Mouse (Mus musculus): Measurements from ENCODE around the gene Fibcd1. TPM values are rescaled to one million over a fixed set of nuclear protein-coding genes. Genes with fewer than 3 reads are reported as not detected.

Fibcd1 gene
- polyA plus RNA-seq, 1 experiment, result 0.13 TPM

DNA sequence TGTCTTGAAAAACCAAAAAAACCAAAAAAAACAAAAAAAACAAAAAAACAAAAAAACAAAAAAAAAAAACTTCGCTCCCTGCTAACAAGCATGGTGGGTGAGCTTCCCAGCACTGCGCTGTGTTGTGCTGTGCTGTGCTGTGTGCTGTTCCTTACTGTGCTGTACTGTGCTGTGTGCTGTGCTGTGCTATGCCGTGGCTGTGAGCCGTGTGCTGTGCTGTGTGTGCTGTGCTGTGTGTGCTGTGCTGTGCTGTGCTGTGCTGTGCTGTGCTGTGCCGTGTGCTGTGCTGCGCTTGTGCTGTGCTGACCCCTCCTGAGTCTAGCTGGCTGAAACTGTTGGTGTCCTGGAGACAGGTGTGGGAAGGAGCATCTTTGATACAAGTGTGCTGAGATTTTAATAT lies 78.7 kb downstream of the Fibcd1 start:
- H3K27me3 ChIP-seq (ENCODE audit: control insufficient read depth, insufficient read depth, insufficient read length), result no peaks in the 10 kb centered on the region
- TF ChIP-seq REST (IDR thresholded peaks at IDR 0.05; ENCODE audit: insufficient read depth, insufficient read length) (no peak), POLR2A (IDR thresholded peaks at IDR 0.05; ENCODE audit: insufficient read length, low read depth) (peak; percentile 40)
- no peak overlapping the region for H3K4me2 ChIP-seq (ENCODE audit: low read depth)
- H3K79me2 ChIP-seq (ENCODE audit: control insufficient read depth, insufficient read depth), result peaks cover 99% of the 10 kb centered on the region
- H3ac ChIP-seq (ENCODE audit: control insufficient read depth, insufficient read length), result no peak overlapping the region
- no peak overlapping the region for H3K4me3 ChIP-seq
- no peaks in the 10 kb centered on the region for H3K36me3 ChIP-seq (ENCODE audit: control insufficient read depth, insufficient read depth)

Other genes with a start within 250 kb of the Fibcd1 start
- not detected for gene Prdm12, start 206.0 kb downstream of the Fibcd1 start, polyA plus RNA-seq (2012; fragmentation: generic; extraction: Trizol)
- 25.4 TPM for gene Exosc2, start 175.3 kb downstream of the Fibcd1 start, polyA plus RNA-seq (2012; fragmentation: generic; extraction: Trizol)
- gene Abl1, start 157.6 kb downstream of the Fibcd1 start, polyA plus RNA-seq (2012; fragmentation: generic; extraction: Trizol), result 28.0 TPM
- 1.5 TPM for gene Qrfp, start 35.4 kb downstream of the Fibcd1 start, polyA plus RNA-seq (2012; fragmentation: generic; extraction: Trizol)
- gene Lamc3, start 41.3 kb upstream of the Fibcd1 start, polyA plus RNA-seq (2012; fragmentation: generic; extraction: Trizol), result 0.22 TPM
- 159 TPM for gene Aif1l, start 104.1 kb upstream of the Fibcd1 start, polyA plus RNA-seq (2012; fragmentation: generic; extraction: Trizol)
- 26.3 TPM for gene Nup214, start 128.4 kb upstream of the Fibcd1 start, polyA plus RNA-seq (2012; fragmentation: generic; extraction: Trizol)
- gene Fam78a, start 238.9 kb upstream of the Fibcd1 start, polyA plus RNA-seq (2012; fragmentation: generic; extraction: Trizol), result 4.7 TPM
- gene Plpp7, start 249.5 kb upstream of the Fibcd1 start, polyA plus RNA-seq (2012; fragmentation: generic; extraction: Trizol), result 60.6 TPM